Mouse (Mus musculus) adrenal gland, adult 18-20 months (tissue): Measurements from ENCODE around the gene Pga5. TPM values are rescaled to one million over a fixed set of nuclear protein-coding genes. Genes with fewer than 3 reads are reported as not detected.

Experiments
- DNase-seq, 2 experiments: peaks; one replicate each; pipeline ENCODE4 v3.0.0; 2021 to 2022; ENCODE audit warnings: low spot score in 2 of 2
- total RNA-seq, 2 experiments: library from RNA; stranded (reverse); gene quantifications; 1 replicate in 1 of 2; 2 replicates in 1 of 2; pipeline ENCODE4 v1.2.3; 2021

Gene Pga5
- total RNA-seq, 2 experiments from 2014 or later: not detected

DNA sequence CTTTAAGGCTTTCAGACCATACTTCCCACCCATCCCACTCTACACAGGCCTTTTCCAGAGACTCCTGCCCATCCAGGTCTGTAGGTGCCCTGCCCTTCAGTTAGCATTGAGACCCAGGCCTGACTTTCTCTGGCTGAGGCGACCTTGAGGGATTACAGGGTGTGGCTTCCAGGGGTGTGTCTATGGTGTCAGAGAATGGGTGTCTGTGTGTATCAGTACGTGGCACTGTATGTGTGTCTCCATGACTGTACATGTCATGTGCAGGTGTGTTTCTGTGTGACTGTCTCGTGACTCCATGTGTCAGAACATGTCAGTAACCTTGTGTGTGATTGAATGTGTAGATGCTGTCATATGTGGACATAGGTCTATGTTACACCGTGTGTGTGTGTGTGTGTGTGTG is 6.6 kb downstream of the Pga5 start:
- DNase-seq: no peak

DNA sequence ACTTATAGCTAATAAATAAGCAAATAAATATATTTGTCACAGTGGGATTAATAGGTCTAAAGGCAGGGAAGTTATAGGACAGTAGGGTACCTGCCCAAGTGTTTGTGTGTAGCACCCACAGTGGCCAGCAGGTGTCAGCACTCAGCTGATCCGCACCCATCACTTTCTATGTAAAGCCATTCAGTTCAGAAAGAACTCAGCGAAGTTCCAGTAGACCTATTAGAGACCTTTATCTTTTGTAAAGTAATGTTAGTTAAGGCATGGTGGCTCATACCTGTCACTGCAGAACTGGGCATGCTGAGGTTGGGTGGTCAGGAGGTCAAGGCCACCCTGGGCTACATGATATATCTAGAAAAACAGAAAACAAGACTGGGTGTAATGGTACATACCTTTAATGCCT is 12.4 kb downstream of the Pga5 start:
- peak; percentile 61 to 72 for DNase-seq

DNA sequence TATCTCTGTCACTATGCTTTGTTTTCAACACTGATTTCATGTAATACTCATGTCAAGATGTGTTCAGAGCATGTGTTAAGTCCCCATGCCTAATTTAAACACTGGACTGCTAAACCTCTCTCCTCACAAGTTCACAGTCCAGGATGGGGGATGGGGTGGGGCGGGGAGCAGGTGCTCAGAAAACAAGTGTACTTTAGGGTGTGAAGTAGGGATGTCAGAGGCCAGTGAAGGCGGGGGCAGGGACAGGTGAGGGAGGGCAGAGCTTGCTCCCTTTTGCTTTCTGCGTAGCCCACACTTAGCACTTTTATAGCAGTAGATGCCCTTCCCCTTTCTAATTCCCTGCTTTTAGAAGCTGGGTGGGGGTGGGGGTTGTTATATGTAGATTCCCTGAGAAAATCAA is 12.8 kb downstream of the Pga5 start:
- DNase-seq: no peak

DNA sequence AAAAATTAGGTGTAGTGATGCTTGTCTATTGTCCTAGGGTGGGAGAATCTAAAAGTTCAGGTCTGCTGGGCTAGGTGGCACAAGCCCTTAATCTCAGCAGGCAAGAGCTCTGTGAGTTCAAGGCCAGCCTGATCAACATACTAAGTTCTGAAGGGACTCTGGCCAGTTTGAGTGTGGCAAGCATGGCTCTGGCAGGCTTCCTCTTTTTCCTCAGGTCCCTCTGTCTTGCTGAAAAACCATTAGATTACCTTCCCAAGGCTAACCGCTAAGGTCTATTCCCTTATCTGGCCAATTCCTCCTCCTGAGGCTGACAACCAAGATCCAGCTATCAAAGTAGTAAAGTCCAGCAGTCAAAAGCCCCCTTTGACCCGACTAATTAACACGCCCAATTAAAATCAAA is 15.2 kb downstream of the Pga5 start:
- no peak for DNase-seq

DNA sequence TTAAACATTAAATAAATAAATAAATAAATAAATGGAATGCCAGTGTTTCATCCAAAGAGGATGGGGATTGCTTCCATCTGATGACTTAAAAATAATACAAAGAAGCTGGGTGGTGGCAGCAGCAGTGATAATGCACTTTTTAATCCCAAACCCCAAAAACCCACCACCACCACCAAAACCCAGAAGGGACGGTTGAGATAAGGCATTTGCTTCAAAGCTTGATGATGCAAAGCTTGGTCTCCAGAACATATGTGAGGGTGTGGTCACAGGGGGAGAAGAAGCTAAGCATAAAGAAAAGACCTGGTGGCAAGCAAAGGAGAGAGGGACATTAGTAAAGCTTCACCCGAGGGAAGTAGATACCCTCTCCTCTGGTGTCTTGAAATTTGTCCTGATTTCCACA is 16.0 kb downstream of the Pga5 start:
- no peak for DNase-seq

DNA sequence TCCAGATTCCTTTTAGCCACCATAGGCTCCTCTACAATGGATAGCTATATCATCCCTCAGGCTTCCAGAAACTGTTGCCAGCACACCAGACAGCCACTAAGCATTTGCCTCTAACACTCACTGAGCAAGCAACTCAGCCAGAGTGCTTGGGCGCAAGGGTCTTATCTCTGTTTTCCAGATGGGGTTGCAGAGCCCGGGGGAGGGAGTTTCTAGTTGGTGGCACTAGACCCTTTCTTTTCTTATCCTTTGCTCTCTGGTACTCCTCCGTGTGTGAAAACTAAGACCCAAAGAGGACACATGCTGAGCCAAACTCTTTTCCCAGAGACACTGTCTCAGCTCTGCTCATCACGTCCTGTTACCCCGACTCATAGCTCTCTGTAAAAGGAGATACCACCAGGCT is 16.5 kb downstream of the Pga5 start:
- no peak for DNase-seq

DNA sequence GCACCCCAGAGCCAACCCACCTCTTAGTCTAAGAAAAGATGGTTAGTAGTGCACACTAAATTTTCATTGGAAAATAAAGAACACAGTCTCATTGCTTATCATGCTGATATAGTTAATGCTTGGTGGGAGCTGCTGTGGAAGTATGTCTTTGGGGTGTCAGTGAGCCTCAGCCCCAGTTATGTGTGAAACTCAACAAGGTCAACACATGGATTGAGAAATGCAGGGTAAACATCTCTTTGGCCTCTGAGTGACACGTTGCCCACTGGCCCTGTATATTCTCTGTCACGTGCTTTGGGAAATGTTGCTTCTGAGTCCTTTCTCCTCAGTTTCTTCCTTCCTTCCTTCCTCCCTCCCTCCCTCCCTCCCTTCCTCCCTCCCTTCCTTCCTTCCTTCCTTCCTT is 19.5 kb downstream of the Pga5 start:
- no peak for DNase-seq

DNA sequence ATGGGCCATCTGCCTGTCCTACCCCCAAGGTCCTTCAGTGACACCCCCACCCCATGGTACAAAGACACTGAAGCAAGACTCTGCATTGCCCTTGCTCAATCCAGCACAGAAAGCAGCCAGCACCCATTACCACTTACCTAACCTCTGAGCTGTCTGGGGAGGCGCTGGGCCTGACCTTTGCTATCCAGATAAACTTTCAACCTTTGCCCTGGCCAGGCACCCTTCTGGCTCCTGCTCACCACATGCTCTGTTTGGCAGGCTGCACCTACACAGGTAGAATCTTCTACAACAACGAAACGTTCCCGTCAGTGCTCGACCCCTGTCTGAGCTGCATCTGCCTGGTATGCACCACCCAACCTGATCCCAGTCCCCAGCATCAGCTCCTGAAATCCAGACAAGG is 20.1 kb downstream of the Pga5 start:
- no peak for DNase-seq

DNA sequence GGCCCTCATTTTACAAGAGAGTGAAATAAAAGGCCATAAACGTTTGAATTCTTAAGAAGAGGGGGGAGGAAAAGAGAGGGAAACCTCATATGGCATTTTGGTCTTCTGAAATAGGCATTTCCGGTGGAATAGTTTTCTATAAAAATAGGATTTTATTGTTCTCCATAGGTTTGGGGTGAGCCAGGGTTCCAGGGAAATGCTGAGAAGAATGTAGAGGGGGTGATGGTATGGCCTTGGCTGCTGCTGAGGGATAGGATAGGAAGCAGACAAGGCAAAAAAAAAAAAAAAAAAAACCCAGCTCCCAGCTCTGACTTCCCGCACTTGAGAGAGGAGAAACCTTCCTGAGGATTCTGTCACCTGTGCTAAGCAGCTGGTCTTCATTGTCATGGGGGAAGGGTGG is 21.8 kb downstream of the Pga5 start:
- no peak for DNase-seq

DNA sequence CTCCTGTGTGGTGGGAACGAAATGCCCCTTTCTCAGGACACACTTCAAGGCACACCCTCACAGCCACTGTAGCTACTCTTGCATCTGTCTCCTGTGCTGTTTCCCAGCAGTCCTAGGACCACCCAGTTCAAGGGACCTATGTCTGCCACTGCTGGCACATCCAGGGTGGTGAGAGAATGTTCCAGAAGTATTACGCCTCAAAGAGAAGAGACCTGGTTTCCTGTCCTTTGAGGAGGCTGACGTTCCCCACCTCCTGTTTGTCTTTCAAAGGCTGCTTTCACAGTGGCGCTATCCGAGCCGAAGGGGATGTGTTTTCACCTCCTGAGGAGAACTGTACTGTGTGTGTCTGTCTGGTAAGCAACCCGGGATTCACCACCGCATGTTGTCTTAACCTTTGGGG is 29.7 kb downstream of the Pga5 start:
- DNase-seq: no peak

DNA sequence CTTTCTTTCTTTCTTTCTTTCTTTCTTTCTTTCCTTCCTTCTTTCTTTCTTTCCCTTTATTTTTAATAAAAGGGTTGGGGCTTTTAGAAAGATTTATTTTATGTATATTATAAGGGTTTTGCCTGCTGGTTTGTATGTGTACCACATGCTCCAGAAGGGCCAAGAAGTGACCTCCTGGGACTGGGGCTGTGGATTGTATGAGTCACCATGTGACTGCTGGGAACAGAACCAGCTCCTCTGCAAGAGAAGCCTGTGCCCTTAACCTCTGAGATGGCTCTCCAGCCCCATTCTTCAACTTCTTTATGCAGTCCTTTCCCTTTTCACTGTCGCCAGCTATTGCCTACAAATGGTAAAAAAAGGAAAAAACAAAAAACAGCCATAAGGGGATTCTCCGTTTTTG is 32.3 kb downstream of the Pga5 start:
- no peak for DNase-seq

DNA sequence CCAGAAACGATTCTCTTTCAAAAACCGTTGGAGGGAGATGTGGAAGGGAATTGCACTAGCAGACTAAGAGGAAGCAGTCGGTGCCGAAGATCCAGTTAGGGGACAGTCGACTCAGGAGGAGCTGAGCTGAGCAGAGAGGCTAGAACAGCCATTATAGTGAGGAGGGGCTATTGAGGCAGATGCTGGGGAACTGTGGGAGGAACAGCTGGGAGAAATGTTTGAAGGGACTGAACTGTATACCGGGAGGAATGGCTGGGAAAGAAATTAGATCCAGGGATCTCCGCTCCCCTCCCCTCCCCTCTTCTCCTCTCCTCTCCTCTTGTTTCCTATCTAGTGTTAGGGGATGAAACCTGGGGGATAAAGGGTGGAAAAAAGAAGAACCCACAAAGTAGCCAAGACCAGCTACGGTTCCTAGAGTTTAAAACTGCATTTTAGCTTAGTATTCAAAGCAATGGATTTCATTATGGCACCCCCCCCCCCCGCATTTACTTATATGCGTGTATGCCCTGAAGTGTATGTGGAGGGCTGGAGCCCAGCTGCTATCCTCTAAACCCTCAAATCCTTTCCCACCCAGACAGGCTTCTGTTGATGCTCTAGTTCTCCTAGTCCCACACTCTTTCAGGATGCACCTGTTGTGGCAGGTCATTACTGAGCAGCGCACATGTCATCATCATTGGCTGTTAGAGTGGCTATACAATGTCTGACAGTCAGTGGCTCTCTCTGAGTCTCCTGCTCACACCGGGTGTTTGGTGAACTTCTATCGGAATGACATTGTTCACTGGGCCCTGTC is 37.1 kb downstream of the Pga5 start:
- no peak for DNase-seq

DNA sequence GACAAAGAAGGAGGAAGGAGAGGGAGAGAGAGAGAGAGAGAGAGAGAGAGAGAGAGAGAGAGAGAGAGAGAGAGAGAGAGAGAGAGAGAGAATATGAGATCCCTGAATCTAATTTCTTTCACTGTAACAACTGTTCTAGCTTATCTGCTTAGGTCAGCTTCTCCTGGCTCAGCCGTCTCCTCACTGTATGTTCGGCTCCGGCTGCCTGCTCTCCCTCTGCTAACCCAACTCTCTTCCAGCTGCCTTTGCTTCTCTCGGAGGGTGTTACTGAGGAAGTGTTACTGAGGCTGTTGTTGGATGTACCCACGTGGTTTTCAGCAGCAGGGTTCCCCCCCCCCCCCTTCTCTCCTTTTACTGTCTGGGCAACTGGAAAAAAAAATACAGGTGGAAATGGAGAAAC is 37.8 kb downstream of the Pga5 start:
- no peak for DNase-seq

DNA sequence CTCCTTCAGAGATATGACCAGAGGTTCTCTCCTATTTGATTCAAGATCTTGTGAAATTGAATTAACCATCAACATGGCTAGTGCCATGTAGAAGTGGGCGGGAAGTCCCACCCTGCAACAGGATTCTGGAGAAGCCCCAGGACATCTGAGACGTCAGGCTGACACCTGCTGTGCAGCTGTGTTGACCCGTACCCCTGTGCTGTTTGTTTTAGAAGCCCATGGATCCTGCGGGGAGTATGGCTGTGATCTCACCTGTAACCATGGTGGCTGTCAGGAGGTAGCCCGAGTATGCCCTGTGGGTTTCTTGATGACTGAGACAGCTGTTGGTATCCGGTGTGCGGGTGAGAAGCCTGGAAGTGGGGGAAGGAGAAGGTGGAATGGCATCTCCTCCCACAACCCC is 40.0 kb downstream of the Pga5 start:
- no peak for DNase-seq

DNA sequence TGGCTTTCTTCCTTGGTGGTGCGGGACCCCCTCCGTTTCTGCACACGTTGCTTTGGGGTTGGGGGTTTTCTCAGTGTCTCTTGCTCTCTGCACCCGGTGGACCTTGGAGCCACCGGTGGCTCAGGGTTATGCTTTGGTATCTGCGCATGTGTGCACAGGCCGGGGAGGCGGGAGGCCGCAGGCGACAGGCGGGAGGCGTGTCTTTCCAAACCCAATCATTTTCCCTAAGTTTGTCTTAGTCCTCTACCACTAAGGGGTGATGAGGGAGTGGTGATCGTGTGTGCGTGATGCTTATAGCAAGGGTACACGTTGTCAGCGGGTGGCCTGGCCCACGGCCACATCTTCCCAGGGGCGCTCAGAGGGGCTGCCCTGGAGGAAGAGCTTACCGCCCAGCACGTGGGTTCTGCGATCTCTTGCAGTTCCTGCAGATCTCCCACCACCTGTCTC is 43.0 kb downstream of the Pga5 start:
- peak in 1 of 2 experiments; percentile 28 for DNase-seq

DNA sequence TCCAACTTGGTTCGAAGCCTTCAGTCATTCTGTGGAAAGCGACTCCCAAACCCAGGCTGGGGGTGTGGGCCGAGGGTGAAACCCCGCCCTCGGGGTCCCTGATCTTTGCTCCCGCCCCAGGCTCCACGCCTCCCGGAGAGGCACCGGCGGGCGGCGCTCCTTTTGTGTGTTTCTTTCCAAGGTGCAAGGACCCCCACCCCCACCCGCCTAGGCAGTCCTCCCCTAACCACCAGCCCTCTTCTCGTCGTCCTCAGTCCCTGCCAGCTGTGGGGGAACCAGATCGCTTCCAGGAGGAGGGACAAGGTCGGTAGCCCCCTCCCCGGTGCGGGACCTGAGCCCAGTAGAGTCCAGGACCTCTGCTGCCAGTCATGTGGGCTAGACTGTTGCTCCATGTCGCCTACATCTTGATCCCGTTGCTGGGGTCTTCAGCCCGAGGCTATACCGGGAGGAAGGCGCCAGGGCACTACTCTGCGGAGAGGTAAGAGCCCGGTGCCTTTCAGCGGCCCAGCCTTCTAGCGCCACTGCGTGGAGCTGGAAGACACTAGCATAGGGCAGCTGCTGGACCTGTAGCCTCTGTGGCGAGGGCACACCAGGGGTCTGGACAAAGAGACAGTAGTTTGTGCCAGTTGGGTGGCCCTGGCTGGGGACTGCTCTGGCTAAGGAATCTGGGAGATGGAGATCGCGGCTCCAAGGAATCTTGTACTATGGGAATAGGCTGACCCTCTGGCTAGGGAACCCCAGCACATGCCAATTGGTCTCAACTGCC is 43.6 kb downstream of the Pga5 start, which contains the start of gene Vwce:
Gene Vwce, plus strand, starts transcription at position 108 of the 766 bp plus-strand sequence.
- DNase-seq: peak; percentile 47 to 51

Other genes with a start within 250 kb of the Pga5 start
- gene Lrrc10b, start 220.6 kb downstream of the Pga5 start, total RNA-seq: 1 to 10 TPM; 4.1 to 5.9 TPM
- under 1 TPM in 1 of 2 experiments, not detected in 1; 0.35 TPM for gene Ppp1r32, start 195.1 kb downstream of the Pga5 start, total RNA-seq
- gene Cpsf7, start 152.8 kb downstream of the Pga5 start, total RNA-seq: 10 to 100 TPM; 52.5 to 54.5 TPM
- gene Sdhaf2, start 151.9 kb downstream of the Pga5 start, total RNA-seq: 10 to 100 TPM; 68.5 to 72.4 TPM
- gene Tmem216, start 121.8 kb downstream of the Pga5 start, total RNA-seq: 10 to 100 TPM; 15.5 to 17.8 TPM
- gene Cyb561a3, start 100.9 kb downstream of the Pga5 start, total RNA-seq: 10 to 100 TPM; 13.2 to 13.6 TPM
- gene Tmem138, start 100.7 kb downstream of the Pga5 start, total RNA-seq: 1 to 10 TPM; 7.2 TPM
- gene Ddb1, start 72.7 kb downstream of the Pga5 start, total RNA-seq: 100 to 1,000 TPM; 214 to 303 TPM
- 10 to 100 TPM; 19.1 to 20.4 TPM for gene Tkfc, start 72.4 kb downstream of the Pga5 start, total RNA-seq
- under 1 TPM; 0.20 to 0.38 TPM for gene Vwce, start 43.9 kb downstream of the Pga5 start, total RNA-seq
- gene Vps37c, start 10.7 kb upstream of the Pga5 start, total RNA-seq: 10 to 100 TPM; 19.3 to 26.8 TPM
- gene Cd5, start 60.9 kb upstream of the Pga5 start, total RNA-seq: under 1 TPM in 1 of 2 experiments, not detected in 1; 0.38 TPM
- gene Cd6, start 152.0 kb upstream of the Pga5 start, total RNA-seq: under 1 TPM in 1 of 2 experiments, not detected in 1; 0.32 TPM
- 1 to 10 TPM; 3.1 to 6.5 TPM for gene Slc15a3, start 161.7 kb upstream of the Pga5 start, total RNA-seq
- gene Tmem132a, start 191.9 kb upstream of the Pga5 start, total RNA-seq: 10 to 100 TPM; 17.1 to 28.0 TPM
- gene Tmem109, start 203.9 kb upstream of the Pga5 start, total RNA-seq: 100 to 1,000 TPM; 110 to 148 TPM
- gene Prpf19, start 217.2 kb upstream of the Pga5 start, total RNA-seq: 100 to 1,000 TPM; 120 to 168 TPM
- gene Zp1, start 242.6 kb upstream of the Pga5 start, total RNA-seq: not detected